Mouse (Mus musculus): ENCODE measurements around the gene Igsf3.

DNA sequence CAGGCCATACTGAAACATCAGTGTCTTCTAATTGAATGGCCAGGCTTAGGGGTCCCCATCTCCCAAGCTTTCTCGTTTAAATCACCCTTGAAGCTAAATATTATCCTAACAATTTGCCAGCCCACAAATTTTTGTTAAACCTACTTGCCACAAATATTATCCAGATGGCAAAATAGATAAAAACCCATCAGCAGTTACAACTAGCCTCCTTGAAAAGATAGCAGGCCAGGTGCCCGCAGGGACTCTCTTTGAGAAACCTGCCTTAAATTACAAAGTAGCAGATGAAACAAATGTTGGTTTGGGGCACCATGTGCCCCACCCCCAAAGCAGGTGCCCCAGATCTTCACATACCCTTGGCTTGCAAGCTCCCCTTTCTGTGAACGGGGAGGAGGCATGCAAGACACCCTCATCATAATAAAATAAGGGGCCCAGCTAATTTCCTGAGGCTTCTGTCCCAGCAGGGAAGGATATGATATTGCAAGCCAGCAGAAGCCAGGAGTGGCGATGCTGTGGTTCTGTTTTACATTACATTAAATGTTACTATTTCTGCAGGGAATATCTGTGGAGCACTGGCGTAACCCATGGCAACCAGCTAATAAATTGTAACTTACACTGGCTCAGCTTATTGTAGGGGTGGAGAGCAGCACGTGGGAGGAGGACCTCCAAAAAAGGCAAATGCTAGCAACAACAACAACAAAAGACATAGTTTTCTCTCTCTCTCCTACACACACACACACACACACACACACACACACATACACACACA lies 27.2 kb upstream of the Igsf3 start:
- no peak for TF ChIP-seq HCFC1 (IDR thresholded peaks at IDR 0.05; ENCODE audit: low read depth, low read length)
- no peak for TF ChIP-seq TCF12 (IDR thresholded peaks at IDR 0.05; ENCODE audit: low read depth, low read length)
- no peak for TF ChIP-seq ZNF384 (IDR thresholded peaks at IDR 0.05; ENCODE audit: low read depth, low read length)
- no peak for TF ChIP-seq USF1 (IDR thresholded peaks at IDR 0.05; ENCODE audit: low read depth, low read length)
- TF ChIP-seq POLR2A (IDR thresholded peaks at IDR 0.05; ENCODE audit: control insufficient read depth in 1 of 2, insufficient read depth in 1 of 2, low read depth in 1 of 2, low read length in 2 of 2, poor library complexity in 1 of 2), result no peak
- TF ChIP-seq CTCF (IDR thresholded peaks at IDR 0.05 in 2 of 3, conservative IDR thresholded peaks at IDR 0.05 in 1 of 3; ENCODE audit: control insufficient read depth in 1 of 3, insufficient read depth in 1 of 3, low read depth in 2 of 3, low read length in 3 of 3, poor library complexity in 1 of 3, severe bottlenecking in 1 of 3), result no peak
- TF ChIP-seq MAFK (IDR thresholded peaks at IDR 0.05; ENCODE audit: borderline replicate concordance, low read depth, low read length), result no peak
- TF ChIP-seq ZC3H11A (IDR thresholded peaks at IDR 0.05; ENCODE audit: low read depth, low read length), result no peak
- TF ChIP-seq MXI1 (IDR thresholded peaks at IDR 0.05; ENCODE audit: low read depth, low read length), result no peak
- no peak for TF ChIP-seq ZMIZ1 (IDR thresholded peaks at IDR 0.05; ENCODE audit: low read depth, low read length)
- no peak for TF ChIP-seq MAX (IDR thresholded peaks at IDR 0.05; ENCODE audit: low read length)
